Mouse (Mus musculus) hindbrain, embryonic 13.5 days (tissue): ENCODE measurements around the gene D3Ertd254e. TPM values are rescaled to one million over a fixed set of nuclear protein-coding genes. Genes with fewer than 3 reads are reported as not detected.

Experiments used
- ATAC-seq: fragments of 200-750 bp; cut with Nextera tagmentation; 2 replicates; pipeline ENCODE4 v1.8.0; 2017; ENCODE audit warnings: moderate TSS enrichment; ENCODE audit not compliant: low FRiP score
- H3K27ac ChIP-seq: fragments of 300-500 bp; sonication (generic); 2 replicates; pipeline ENCODE4 v1.5.1; 2015; ENCODE audit warnings: inconsistent platforms, mild to moderate bottlenecking, moderate library complexity
- H3K27me3 ChIP-seq: fragments of 300-500 bp; sonication (generic); 2 replicates; pipeline ENCODE4 v1.6.1; 2015; ENCODE audit warnings: mild to moderate bottlenecking, inconsistent platforms
- H3K36me3 ChIP-seq: fragments of 300-500 bp; sonication (generic); 2 replicates; pipeline ENCODE4 v1.6.1; 2015; ENCODE audit warnings: mild to moderate bottlenecking, inconsistent platforms
- H3K4me1 ChIP-seq: fragments of 300-500 bp; sonication (generic); replicated peaks from 2 replicates; pipeline ENCODE4 v1.6.1; 2015; ENCODE audit warnings: inconsistent platforms
- H3K4me2 ChIP-seq: fragments of 300-500 bp; sonication (generic); 2 replicates; pipeline ENCODE4 v1.6.1; 2015; ENCODE audit warnings: inconsistent platforms, mild to moderate bottlenecking, moderate library complexity
- H3K4me3 ChIP-seq: fragments of 300-500 bp; sonication (generic); 2 replicates; pipeline ENCODE4 v1.5.1; 2015; ENCODE audit warnings: mild to moderate bottlenecking, inconsistent platforms
- H3K9ac ChIP-seq: fragments of 300-500 bp; sonication (generic); 2 replicates; pipeline ENCODE4 v1.6.1; 2015; ENCODE audit warnings: mild to moderate bottlenecking, inconsistent platforms
- H3K9me3 ChIP-seq: fragments of 300-500 bp; sonication (generic); 2 replicates; pipeline ENCODE4 v1.6.1; 2016; ENCODE audit warnings: inconsistent platforms
- WGBS: fragments of 180-500 bp; shearing (Covaris S2); methylation state at CpG from one replicate; pipeline ENCODE4 v1.1.7; 2015; 5-methylcytosine and 5-hydroxymethylcytosine counted together
- polyA plus RNA-seq: library from polyadenylated mRNA; unstranded; fragments of >200 nt; fragmentation: Nextera tagmentation; extraction: Ambion mirVana; gene quantifications from 2 replicates; pipeline ENCODE4 v1.2.1, GENCODE M21; 2015

D3Ertd254e gene
- polyA plus RNA-seq, 1 experiment from 2014 or later: 13.0 TPM

DNA sequence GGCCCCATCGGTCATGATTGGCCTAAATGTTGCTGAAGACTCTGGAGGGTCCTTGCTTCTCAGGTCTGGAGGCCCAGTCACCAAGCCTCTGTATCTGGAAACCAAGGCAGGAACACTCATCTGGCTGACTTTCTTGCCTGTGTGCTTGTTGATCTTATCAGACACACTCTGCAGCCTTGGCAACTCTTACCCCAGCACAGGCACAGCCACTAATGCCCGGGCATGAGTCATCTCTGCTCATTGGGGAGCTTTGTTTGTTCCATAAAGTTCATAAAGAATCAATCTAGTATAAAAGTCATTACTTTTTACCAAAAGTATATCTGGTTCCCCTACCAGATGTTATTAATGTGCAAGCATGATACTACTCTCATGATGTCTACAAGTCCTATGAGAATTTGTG lies 22.9 kb downstream of the D3Ertd254e start:
- Histone ChIP-seq H3K27me3 (no peaks in the 10 kb centered on the region), H3K4me2 (no peak overlapping the region)
- 94% methylated on average over 2 of the region's 2 CpGs for WGBS

DNA sequence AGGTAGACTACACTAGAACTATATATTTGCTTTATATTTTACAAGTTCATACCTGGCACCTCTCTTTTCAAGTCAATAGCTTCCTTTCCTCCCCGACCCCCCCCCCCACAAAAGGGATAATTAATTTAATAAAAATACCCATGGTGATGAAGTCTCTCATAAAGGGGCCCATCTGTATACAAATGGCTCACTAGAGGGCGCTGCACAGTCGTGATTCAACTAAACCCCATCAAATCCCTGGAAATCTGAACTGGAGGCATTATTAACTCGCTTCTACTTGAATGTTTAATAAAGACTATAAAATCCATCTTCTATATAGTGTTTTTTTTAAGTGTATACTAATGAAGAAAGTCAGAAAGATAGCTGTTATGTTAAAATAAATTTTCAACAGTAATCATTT lies 30.7 kb downstream of the D3Ertd254e start:
- H3K9me3 ChIP-seq: no peaks in the 10 kb centered on the region
- no peaks in the 10 kb centered on the region for H3K27me3 ChIP-seq
- H3K27ac ChIP-seq: no peak overlapping the region
- no peaks in the 10 kb centered on the region for H3K4me1 ChIP-seq
- no peak overlapping the region for H3K4me3 ChIP-seq
- H3K4me2 ChIP-seq: no peak overlapping the region
- no peak for ATAC-seq
- H3K36me3 ChIP-seq: no peaks in the 10 kb centered on the region
- 13% methylated on average over 4 of the region's 4 CpGs for WGBS
- H3K9ac ChIP-seq: no peak overlapping the region

More for the DNA sequence above, 22.9 kb downstream of the D3Ertd254e start:
- Histone ChIP-seq H3K4me3 (no peak overlapping the region), H3K36me3 (peaks cover 10% of the 10 kb centered on the region), H3K9ac (no peak overlapping the region), H3K4me1 (no peaks in the 10 kb centered on the region), H3K9me3 (no peaks in the 10 kb centered on the region), H3K27ac (no peak overlapping the region)
- ATAC-seq: no peak

DNA sequence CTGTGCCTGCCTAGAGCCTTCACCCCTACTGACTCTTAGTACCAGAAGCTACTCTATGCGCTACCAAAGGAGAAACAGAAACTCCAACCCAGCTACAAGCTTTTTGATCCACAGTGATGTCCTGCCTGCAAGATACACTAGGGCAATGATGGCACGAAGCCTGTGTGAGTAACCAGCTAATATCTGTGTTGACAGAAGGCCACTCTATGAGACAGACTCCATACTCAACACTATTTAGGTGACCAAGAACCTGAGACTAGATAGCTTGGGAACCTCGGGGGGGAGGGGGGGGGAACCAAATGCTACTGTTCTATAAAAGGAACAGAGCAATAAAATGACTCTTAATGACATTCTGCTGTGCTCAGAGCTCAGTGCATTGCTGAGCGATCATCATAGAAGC lies 35.7 kb downstream of the D3Ertd254e start:
- no peak overlapping the region for H3K27ac ChIP-seq
- H3K4me1 ChIP-seq: no peaks in the 10 kb centered on the region
- H3K36me3 ChIP-seq: no peaks in the 10 kb centered on the region
- no peak overlapping the region for H3K4me2 ChIP-seq
- H3K4me3 ChIP-seq: no peak overlapping the region
- WGBS: 87% methylated on average over 4 of the region's 4 CpGs
- no peak overlapping the region for H3K9ac ChIP-seq
- ATAC-seq: no peak
- no peaks in the 10 kb centered on the region for H3K27me3 ChIP-seq
- no peaks in the 10 kb centered on the region for H3K9me3 ChIP-seq

DNA sequence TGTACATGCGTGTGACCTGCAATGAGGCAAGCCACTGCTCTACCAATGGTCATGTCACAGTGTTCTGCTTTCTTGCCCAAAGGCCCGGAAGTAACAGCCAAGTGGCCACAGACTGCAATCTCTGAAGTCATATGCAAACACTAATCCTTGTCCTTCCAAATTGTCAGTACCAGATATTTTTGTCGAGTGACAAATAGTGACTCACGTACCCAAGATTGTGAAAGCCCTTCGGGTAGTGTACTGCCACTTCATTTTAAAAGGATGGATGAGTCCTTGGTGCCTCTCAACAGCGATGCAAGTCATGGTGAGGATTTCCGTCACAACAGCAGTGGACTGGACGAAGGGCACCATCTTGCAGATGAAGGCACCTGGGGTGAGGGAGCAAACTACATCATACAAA lies 38.4 kb downstream of the D3Ertd254e start:
- Histone ChIP-seq H3K4me2 (no peak overlapping the region), H3K36me3 (no peaks in the 10 kb centered on the region), H3K9ac (no peak overlapping the region), H3K9me3 (no peaks in the 10 kb centered on the region), H3K27me3 (no peaks in the 10 kb centered on the region), H3K4me3 (no peak overlapping the region), H3K27ac (no peak overlapping the region), H3K4me1 (no peaks in the 10 kb centered on the region)
- WGBS: 88% methylated on average over 8 of the region's 8 CpGs
- ATAC-seq: no peak

DNA sequence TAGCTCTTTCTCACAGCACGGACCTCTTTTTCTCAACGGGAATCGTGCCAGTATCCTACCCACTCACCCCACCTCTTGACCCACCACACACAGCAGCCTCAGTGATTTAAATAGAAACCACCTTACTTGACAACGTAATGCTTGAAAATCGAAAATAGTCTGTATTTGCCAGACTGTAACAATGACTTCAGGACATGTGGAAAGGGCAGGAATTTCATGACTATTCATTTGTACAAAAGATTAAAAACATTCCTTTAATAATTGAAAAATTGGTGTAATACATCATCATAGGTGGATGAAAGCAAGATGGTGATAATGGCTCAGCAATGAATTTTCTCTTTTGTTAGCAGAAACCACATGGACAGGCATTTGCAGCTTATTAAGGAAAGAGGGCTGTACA lies 50.3 kb downstream of the D3Ertd254e start:
- 71% methylated on average over 5 of the region's 5 CpGs for WGBS
- no peaks in the 10 kb centered on the region for H3K9me3 ChIP-seq
- no peak overlapping the region for H3K9ac ChIP-seq
- H3K36me3 ChIP-seq: no peaks in the 10 kb centered on the region
- H3K4me3 ChIP-seq: no peak overlapping the region
- no peak for ATAC-seq
- no peak overlapping the region for H3K4me2 ChIP-seq
- no peaks in the 10 kb centered on the region for H3K27me3 ChIP-seq
- no peak overlapping the region for H3K27ac ChIP-seq
- H3K4me1 ChIP-seq: no peaks in the 10 kb centered on the region

DNA sequence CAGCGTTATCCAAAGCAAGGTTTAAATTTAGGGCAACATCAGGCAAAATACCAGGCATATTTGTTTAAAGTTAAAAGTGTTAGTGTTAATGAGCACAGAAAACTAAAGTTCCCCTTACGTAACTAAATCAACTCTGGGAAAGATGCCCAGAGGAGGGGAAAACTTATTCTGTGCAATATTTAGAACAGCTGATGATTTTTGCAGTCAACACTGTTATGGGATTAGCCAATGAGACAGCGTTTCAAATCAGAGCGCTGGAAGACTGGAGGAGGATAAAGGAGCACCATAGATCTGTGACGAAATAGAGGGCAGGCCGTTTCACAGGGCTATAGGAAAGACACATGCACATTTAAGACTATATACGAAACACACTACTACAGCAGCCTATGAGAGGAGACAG lies 52.1 kb downstream of the D3Ertd254e start:
- Histone ChIP-seq H3K36me3 (no peaks in the 10 kb centered on the region), H3K27me3 (no peaks in the 10 kb centered on the region), H3K9me3 (no peaks in the 10 kb centered on the region), H3K9ac (no peak overlapping the region), H3K27ac (no peak overlapping the region), H3K4me1 (no peaks in the 10 kb centered on the region), H3K4me2 (no peak overlapping the region), H3K4me3 (no peak overlapping the region)
- no peak for ATAC-seq
- WGBS: 81% methylated on average over 7 of the region's 7 CpGs

DNA sequence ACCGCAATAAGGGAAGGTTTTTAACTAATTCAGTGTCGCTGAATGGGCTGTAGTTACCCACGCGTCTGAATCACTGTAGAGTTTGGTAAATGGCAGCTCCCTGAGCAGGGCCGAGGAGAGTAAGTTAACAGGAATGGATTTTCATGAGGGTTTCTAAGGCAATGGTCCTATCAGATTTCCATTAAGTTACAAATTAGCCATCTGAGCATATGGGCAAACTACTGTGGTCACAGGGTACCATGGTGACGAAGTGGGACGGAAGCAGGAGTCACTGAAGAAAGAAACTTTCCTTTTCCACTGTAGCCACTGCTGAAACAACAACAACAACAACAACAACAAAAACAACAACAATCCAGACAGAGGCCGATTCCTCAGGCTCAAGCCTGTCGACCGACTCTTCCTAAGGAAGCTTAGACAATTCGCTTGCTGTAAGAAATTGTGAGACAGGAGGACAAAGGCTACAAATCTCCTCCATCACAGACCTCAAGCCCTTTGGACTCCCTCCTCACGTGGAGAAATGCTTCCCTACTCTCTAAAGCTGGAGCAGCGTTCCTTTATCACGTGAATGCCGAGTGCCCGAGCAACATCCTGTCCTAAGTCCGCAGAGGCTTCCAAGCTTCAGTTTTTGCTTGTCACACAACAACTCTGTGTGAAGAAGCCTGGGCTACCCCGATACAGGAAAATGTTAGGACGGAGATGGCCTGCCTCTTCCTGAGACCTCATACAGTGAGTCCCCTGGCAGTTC lies 56.9 kb downstream of the D3Ertd254e start:
- no peak for ATAC-seq
- no peak overlapping the region for H3K4me3 ChIP-seq
- H3K27ac ChIP-seq: no peak overlapping the region
- 71% methylated on average over 19 of the region's 19 CpGs for WGBS
- no peaks in the 10 kb centered on the region for H3K27me3 ChIP-seq
- no peaks in the 10 kb centered on the region for H3K4me1 ChIP-seq
- H3K4me2 ChIP-seq: no peak overlapping the region
- H3K9me3 ChIP-seq: no peaks in the 10 kb centered on the region
- H3K36me3 ChIP-seq: no peaks in the 10 kb centered on the region
- no peak overlapping the region for H3K9ac ChIP-seq

DNA sequence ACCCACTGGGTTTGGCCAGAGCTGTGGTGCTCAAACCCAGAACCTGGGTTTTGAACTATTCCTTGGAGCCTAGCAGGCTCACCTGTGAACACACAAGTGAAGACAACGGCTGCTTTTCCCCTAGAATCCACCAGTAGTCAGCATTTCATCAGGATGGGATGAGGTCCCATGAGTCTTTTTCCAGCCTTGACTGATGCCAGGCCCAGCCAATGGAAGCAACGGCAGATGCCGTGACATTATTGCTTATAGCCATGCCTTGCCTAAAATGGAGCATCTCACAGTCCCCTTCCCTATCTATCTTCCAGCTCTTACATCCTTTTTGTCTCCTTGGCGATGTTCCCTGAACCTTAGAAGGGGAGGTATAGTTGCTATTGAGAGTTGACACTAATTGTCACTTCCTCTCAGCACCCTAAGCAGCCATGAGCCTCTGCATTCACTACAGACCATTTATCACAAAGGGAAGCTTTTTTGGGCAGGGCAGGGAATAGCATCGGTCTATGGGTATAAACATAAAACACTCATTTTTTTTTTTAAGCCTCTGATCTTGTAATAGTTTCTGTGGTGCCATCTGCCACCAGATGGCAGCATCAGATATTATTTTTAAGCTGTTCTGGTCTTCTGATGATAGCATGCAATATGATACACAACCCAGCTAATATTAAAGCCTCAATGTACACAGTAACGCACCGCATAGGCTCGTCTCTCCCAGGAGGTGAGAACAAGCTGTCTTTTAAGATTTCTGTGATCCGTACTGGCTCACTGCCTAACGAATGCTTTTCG lies 59.1 kb downstream of the D3Ertd254e start:
- H3K27me3 ChIP-seq: no peaks in the 10 kb centered on the region
- H3K4me2 ChIP-seq: no peak overlapping the region
- H3K4me3 ChIP-seq: no peak overlapping the region
- no peaks in the 10 kb centered on the region for H3K4me1 ChIP-seq
- H3K36me3 ChIP-seq: no peaks in the 10 kb centered on the region
- 67% methylated on average over 11 of the region's 11 CpGs for WGBS
- no peak overlapping the region for H3K27ac ChIP-seq
- no peak overlapping the region for H3K9ac ChIP-seq
- H3K9me3 ChIP-seq: no peaks in the 10 kb centered on the region
- ATAC-seq: peak; percentile 78

DNA sequence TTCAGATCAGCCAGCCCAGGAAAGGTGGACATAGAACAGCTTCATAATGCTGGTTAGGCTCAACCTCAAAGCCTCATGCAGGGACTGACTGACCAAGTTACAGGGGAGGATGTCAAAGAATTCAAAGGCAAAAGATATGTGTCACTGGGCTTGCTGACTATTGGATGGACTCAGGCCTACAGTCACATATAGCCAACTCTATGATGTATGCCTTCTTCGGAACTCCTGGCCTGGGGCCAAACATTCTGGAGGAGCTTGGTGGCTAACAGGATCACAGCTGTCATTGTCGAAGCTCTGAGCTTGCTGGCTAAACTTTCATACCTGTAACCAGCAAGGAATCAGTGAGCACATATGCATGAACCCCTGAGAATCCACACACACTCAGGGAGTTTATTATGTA lies 60.1 kb downstream of the D3Ertd254e start:
- WGBS: 72% methylated on average over 2 of the region's 2 CpGs
- ATAC-seq: no peak

DNA sequence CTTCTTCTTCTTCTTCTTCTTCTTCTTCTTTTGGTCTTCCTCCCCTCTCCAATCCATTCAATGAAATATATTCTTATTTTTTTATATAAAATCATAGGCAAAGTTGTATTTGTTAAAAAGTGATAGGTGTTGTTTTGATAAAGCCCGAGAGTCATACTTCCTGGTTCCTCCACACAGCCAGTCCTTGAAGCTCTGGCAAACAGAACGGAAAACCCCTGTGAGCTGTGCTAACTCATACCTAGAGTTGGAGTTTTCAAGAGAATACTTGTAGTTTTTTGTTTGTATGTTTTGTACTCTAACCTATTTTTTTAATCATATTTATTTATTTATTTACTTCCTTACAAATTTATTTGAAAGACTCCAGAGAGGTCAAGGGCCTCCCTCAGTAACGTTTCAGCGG lies 61.9 kb downstream of the D3Ertd254e start:
- H3K36me3 ChIP-seq: no peaks in the 10 kb centered on the region
- H3K9me3 ChIP-seq: no peaks in the 10 kb centered on the region
- no peaks in the 10 kb centered on the region for H3K4me1 ChIP-seq
- no peak overlapping the region for H3K4me3 ChIP-seq
- no peak overlapping the region for H3K9ac ChIP-seq
- no peak overlapping the region for H3K4me2 ChIP-seq
- ATAC-seq: no peak
- 88% methylated on average over 4 of the region's 4 CpGs for WGBS
- H3K27me3 ChIP-seq: no peaks in the 10 kb centered on the region
- no peak overlapping the region for H3K27ac ChIP-seq

More for the DNA sequence above, 60.1 kb downstream of the D3Ertd254e start:
- Histone ChIP-seq H3K36me3 (no peaks in the 10 kb centered on the region), H3K4me3 (no peak overlapping the region), H3K9me3 (no peaks in the 10 kb centered on the region), H3K4me1 (no peaks in the 10 kb centered on the region), H3K9ac (no peak overlapping the region), H3K4me2 (no peak overlapping the region), H3K27ac (no peak overlapping the region), H3K27me3 (no peaks in the 10 kb centered on the region)
